Mouse (Mus musculus): ENCODE results near the gene Cdk14.

The Cdk14 gene

GRCm38 (mm10) chr5:5008153-5008745 is 411.9 kb downstream of the Cdk14 start:
- in situ Hi-C loops (cut with MboI, MseI), result no loop called here

- in situ Hi-C loops (cut with MboI, MseI), result no loop called here
Observed at GRCm38 (mm10) chr5:5007489-5008152, 412.5 kb downstream of the Cdk14 start.

- in situ Hi-C loops (cut with MboI, MseI), result no loop called here
Observed at GRCm38 (mm10) chr5:5005633-5006032, 414.5 kb downstream of the Cdk14 start.

- in situ Hi-C loops (cut with MboI, MseI), result no loop called here
Observed at GRCm38 (mm10) chr5:5004740-5005139, 415.4 kb downstream of the Cdk14 start.

- in situ Hi-C loops (cut with MboI, MseI), result no loop called here
Observed at GRCm38 (mm10) chr5:4993192-4993601, 426.9 kb downstream of the Cdk14 start.

- in situ Hi-C loops (cut with MboI, MseI), result no loop called here
Observed at GRCm38 (mm10) chr5:4991023-4991422, 429.1 kb downstream of the Cdk14 start.

- in situ Hi-C loops (cut with MboI, MseI), result no loop called here
Observed at GRCm38 (mm10) chr5:4990237-4990636, 429.9 kb downstream of the Cdk14 start.

GRCm38 (mm10) chr5:4986181-4986580 is 433.9 kb downstream of the Cdk14 start:
- in situ Hi-C loops (cut with MboI, MseI), result no loop called here

- in situ Hi-C loops (cut with MboI, MseI), result no loop called here
Observed at GRCm38 (mm10) chr5:4979551-4979950, 440.6 kb downstream of the Cdk14 start.

GRCm38 (mm10) chr5:4973408-4973807 is 446.7 kb downstream of the Cdk14 start:
- in situ Hi-C loops (cut with MboI, MseI), result loop anchor here in 1 of 2 experiments (25.0 kb wide), 1 partner anchor 364 kb away; no protein-coding TSS in a partner anchor

GRCm38 (mm10) chr5:4962063-4962610 is 458.0 kb downstream of the Cdk14 start:
- in situ Hi-C loops (cut with MboI, MseI), result loop anchor here (5.0 to 25.0 kb wide), 4 partner anchors 303 to 783 kb away; partner anchors contain the start of gene Steap1 (in 1 of the 2)

- in situ Hi-C loops (cut with MboI, MseI), result loop anchor here (5.0 to 25.0 kb wide), 4 partner anchors 303 to 783 kb away; partner anchors contain the start of gene Steap1 (in 1 of the 2)
Observed at GRCm38 (mm10) chr5:4961636-4962035, 458.5 kb downstream of the Cdk14 start.

GRCm38 (mm10) chr5:4959446-4959845 is 460.7 kb downstream of the Cdk14 start:
- in situ Hi-C loops (cut with MboI, MseI), result loop anchor here in 1 of 2 experiments (10.0 to 25.0 kb wide), 2 partner anchors 378 to 965 kb away; no protein-coding TSS in a partner anchor

- in situ Hi-C loops (cut with MboI, MseI), result loop anchor here in 1 of 2 experiments (10.0 to 25.0 kb wide), 2 partner anchors 381 to 969 kb away; no protein-coding TSS in a partner anchor
Observed at GRCm38 (mm10) chr5:4955993-4956392, 464.1 kb downstream of the Cdk14 start.

- in situ Hi-C loops (cut with MboI, MseI), result loop anchor here in 1 of 2 experiments (10.0 to 25.0 kb wide), 2 partner anchors 382 to 969 kb away; no protein-coding TSS in a partner anchor
Observed at GRCm38 (mm10) chr5:4955392-4955791, 464.7 kb downstream of the Cdk14 start.

GRCm38 (mm10) chr5:4949433-4949832 is 470.7 kb downstream of the Cdk14 start:
- in situ Hi-C loops (cut with MboI, MseI), result no loop called here

GRCm38 (mm10) chr5:4948090-4948954 is 471.8 kb downstream of the Cdk14 start:
- in situ Hi-C loops (cut with MboI, MseI), result no loop called here

- in situ Hi-C loops (cut with MboI, MseI), result no loop called here
Observed at GRCm38 (mm10) chr5:4935131-4935530, 485.0 kb downstream of the Cdk14 start.

- in situ Hi-C loops (cut with MboI, MseI), result no loop called here
Observed at GRCm38 (mm10) chr5:4934491-4934890, 485.6 kb downstream of the Cdk14 start.

GRCm38 (mm10) chr5:4931539-4932143 is 488.5 kb downstream of the Cdk14 start:
- in situ Hi-C loops (cut with MboI, MseI), result no loop called here

- in situ Hi-C loops (cut with MboI, MseI), result no loop called here
Observed at GRCm38 (mm10) chr5:4929628-4930027, 490.5 kb downstream of the Cdk14 start.
